ENCODE assay signal across 51 mouse cellular contexts in genomic region chr4:139653238-139653637, GRCm38 (mm10). TPM values are rescaled to one million over a fixed set of nuclear protein-coding genes. Genes with fewer than 3 reads are reported as not detected.
"Had no signal": no experiment of that assay in that cellular context is flagged by ENCODE, and none has a peak within 500 bp of the region (broad histone marks: within the 10 kb centered on the region; RNA-seq: fewer than 3 reads in every experiment).

Tas1r2 (plus strand) TSS chr4:139653538.

- H3K4me1 ChIP-seq: heart, embryonic 12.5 days; heart, embryonic 13.5 days; heart, embryonic 15.5 days; hindbrain, embryonic 15.5 days had no signal

- H3K36me3 ChIP-seq: heart, embryonic 15.5 days; intestine, embryonic 15.5 days had no signal

- H3K27ac ChIP-seq: heart, embryonic 10.5 days; heart, embryonic 13.5 days; heart, embryonic 15.5 days; hindbrain, embryonic 10.5 days; hindbrain, embryonic 12.5 days; hindbrain, embryonic 13.5 days; hindbrain, embryonic 14.5 days; hindbrain, embryonic 15.5 days; hindbrain, postnatal 0 days; intestine, embryonic 15.5 days; kidney, embryonic 15.5 days; kidney, postnatal 0 days; layer of hippocampus, adult 2 months had no signal

- H3K9me3 ChIP-seq: heart, embryonic 10.5 days; heart, embryonic 15.5 days; hindbrain, embryonic 10.5 days; hindbrain, embryonic 13.5 days; hindbrain, embryonic 15.5 days; intestine, embryonic 15.5 days; kidney, embryonic 15.5 days had no signal

- H3K27me3 ChIP-seq: heart, embryonic 15.5 days; hindbrain, embryonic 13.5 days; hindbrain, embryonic 15.5 days; intestine, embryonic 15.5 days; kidney, embryonic 15.5 days had no signal

- ATAC-seq: hindbrain, embryonic 16.5 days; hindbrain, postnatal 0 days; inflammation-experienced regulatory T-cells, adult 6 months; intestine, embryonic 15.5 days; intestine, embryonic 16.5 days; intestine, postnatal 0 days had no signal

- DNase-seq: heart, postnatal 10 days; heart, postnatal 14 days; heart, postnatal 36 days; heart, postnatal 4 days; kidney, adult 11 months; kidney, adult 18-20 months; kidney, adult 2 months; kidney, adult 8-10 months; kidney, adult 9 months; kidney, postnatal 10 days; kidney, postnatal 14 days; kidney, postnatal 25 days; kidney, postnatal 36 days; kidney, postnatal 4 days; layer of hippocampus, adult 9-11 months; layer of hippocampus, postnatal 36 days had no signal

- H3K4me3 ChIP-seq: heart, embryonic 10.5 days; heart, embryonic 12.5 days; heart, embryonic 13.5 days; heart, embryonic 15.5 days; hindbrain, embryonic 10.5 days; hindbrain, embryonic 12.5 days; hindbrain, embryonic 13.5 days; hindbrain, embryonic 15.5 days; intestine, embryonic 15.5 days; kidney, embryonic 15.5 days; layer of hippocampus, adult 2 months had no signal

- H3K4me2 ChIP-seq: heart, embryonic 11.5 days; heart, embryonic 12.5 days; heart, embryonic 13.5 days; heart, embryonic 15.5 days; hindbrain, embryonic 12.5 days; hindbrain, embryonic 13.5 days; hindbrain, embryonic 14.5 days; hindbrain, embryonic 15.5 days; intestine, embryonic 15.5 days; kidney, embryonic 15.5 days had no signal

- H3K9ac ChIP-seq: heart, embryonic 12.5 days; heart, embryonic 13.5 days; heart, embryonic 15.5 days; hindbrain, embryonic 12.5 days; hindbrain, embryonic 13.5 days; hindbrain, embryonic 14.5 days; hindbrain, embryonic 15.5 days; intestine, embryonic 15.5 days; kidney, embryonic 15.5 days had no signal

RNA-seq across cellular contexts. Expression of gene Tas1r2, which starts in this region (rescaled TPM):
- total RNA-seq: heart, adult 8-10 months; heart, postnatal 10 days; heart, postnatal 14 days; heart, postnatal 25 days; heart, postnatal 36 days; heart, postnatal 4 days; hematopoietic stem cell, adult 5-6 weeks; hindbrain, postnatal 0 days; layer of hippocampus, adult 18-20 months; layer of hippocampus, adult 2 months; layer of hippocampus, adult 8-10 months; layer of hippocampus, postnatal 10 days; layer of hippocampus, postnatal 14 days; layer of hippocampus, postnatal 25 days; layer of hippocampus, postnatal 36 days had no signal
- polyA plus RNA-seq: heart, embryonic 10.5 days; heart, embryonic 11.5 days; heart, embryonic 13.5 days; heart, embryonic 14.5 days; heart, embryonic 15.5 days; heart, embryonic 16.5 days; heart, postnatal 0 days; hindbrain, embryonic 10.5 days; hindbrain, embryonic 11.5 days; hindbrain, embryonic 12.5 days; hindbrain, embryonic 13.5 days; hindbrain, embryonic 14.5 days; hindbrain, embryonic 15.5 days; hindbrain, embryonic 16.5 days; hindbrain, postnatal 0 days; inflammation-experienced regulatory T-cells, adult 6 months; intestine, embryonic 14.5 days; intestine, embryonic 15.5 days; intestine, embryonic 16.5 days; intestine, postnatal 0 days; kidney, embryonic 14.5 days; kidney, embryonic 15.5 days; kidney, embryonic 16.5 days; kidney, postnatal 0 days; large intestine, adult 2 months had no signal
